Mouse (Mus musculus) testis, postnatal 10 days (tissue): Measurements from ENCODE around the gene Myo19.

ENCODE experiments used
- DNase-seq: peaks from one replicate; pipeline ENCODE4 v3.0.0; 2021; ENCODE audit warnings: low spot score

Gene Myo19

DNA sequence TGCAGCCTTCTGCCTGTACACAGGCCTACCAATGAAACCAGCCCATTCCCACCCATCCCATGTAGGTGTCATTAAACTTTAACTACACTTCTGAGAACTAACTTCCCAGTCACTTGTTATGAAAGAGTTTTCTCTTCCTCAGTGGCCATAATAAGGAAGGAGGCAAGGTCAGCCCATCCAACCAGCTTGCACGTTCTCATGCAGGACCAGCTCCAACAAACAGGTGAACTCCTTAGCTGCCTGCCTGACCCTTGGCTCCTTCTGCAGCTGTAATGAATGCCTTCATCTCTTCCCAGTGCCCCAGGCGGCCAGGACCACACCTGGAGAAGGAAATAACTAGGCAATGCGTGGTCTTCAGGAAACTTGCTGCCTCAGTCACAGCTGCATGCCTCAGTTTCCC is 65.9 kb downstream of the Myo19 start:
- no peak for DNase-seq

GRCm38 (mm10) chr11:84947206-84947605 is 67.3 kb downstream of the Myo19 start:
- DNase-seq, result no peak

DNA sequence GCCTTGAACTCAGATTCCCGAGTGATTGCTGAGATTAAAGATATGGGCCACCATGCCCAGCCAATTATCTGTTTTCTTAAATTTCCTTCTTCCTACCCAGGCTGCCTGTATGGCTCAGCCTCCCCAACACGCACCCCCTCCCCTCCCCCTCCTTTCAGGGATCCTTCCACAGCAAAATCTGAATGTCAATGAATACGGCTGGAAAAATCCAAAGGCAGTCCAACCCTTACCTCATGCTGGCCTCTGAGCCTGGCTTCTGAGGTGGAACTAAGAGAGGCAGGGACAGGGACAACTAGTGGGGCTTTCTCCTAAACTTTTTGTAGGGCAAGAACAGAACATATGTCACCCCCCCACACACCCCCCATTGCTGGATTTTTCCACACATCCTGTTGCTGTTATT is 68.2 kb downstream of the Myo19 start:
- DNase-seq, result no peak

DNA sequence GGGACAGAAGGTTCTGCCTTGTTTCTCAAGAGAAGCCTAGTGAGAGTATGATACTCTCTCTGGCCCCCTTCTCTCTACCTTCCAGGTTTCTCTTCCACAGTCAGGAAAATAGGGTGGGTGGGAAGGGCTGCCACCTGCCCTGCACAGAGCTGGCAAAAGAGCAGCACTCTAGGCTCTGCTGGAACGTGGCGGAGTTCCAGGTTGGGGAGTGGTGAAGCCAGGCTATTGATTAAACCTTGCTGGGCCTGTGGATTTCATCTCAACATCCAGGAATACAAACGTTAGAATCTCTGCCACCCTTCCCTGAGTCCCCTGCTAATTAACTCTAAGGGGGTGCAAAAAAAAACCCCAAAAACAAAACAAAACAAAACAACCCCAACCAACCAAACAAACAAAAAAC is 68.6 kb downstream of the Myo19 start:
- no peak for DNase-seq

- no peak for DNase-seq
These were observed 72.7 kb downstream of the Myo19 start for GRCm38 (mm10) chr11:84952611-84953010.

DNA sequence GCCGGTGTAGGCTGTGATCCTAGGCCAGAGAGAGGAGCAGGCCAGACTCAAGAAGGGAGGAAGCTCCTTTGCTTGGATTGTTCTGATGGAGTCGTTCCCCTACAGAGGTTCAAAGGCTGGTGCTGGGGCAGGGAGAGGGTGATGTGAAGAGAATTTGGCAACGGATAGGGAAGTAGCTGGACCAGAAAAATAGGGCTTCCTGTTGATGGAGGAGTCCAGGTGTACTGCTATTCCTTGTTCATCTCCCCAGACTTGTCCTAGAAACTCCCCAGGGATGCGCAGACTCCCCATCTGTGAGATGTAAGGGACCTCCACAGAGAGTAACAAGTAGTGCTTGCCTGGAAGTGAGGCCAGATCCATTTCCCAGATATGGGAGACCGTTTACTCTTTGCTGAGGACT is 76.5 kb downstream of the Myo19 start:
- no peak for DNase-seq

DNA sequence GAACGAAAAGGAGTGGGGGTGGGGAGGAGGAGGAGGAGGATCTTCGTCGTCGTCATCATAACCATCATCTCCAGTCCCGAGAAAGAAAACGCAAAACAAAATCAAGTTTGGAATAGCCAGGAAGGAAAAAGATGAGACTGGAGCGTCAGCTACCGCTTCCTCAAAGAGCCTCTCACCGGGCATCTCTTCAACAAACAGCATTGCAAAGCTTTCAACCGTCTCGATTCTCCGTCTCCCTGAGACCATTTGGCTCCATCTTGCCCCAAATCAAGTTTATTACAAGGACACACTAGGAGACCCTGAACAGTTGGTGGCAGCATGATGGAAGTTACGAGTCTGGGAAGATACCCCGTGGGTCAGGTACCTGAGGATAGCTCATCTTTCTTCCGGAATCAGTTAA is 77.2 kb downstream of the Myo19 start:
- no peak for DNase-seq

DNA sequence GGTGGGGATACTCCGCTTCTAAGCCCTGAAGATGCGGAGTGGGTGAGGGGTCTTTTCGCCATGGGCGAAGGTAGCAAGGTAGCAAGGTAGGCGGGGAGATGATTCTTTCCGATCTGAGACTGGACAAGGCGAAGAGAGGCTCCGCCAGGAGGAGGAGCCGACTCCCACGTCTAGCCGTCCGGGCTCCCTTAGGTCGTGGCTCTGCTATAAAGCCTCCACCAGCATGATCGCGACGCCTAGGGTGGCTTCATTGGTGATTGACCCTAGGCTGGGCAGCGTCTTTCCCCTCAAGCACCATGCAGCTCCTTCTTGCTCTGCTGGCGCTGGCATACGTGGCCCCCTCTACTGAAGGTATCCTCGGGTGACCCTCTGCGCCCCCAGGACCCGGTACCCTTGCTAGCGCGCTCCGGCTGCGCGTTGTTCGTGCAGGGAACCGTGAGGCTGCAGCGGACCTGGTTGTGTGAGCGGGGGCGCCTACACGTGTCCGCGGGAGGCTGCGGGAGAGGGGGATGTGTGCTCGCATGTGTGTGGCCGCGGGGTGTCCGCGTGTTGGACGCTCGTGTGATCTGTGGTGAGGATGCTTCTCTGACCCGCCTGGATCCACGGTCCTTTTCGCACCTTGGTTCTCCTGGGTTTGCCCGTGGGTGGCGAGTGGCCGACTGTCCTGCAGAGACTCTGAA is 77.8 kb downstream of the Myo19 start, which contains the start of gene Car4:
Car4 (plus strand) TSS at position 196 of the 680 bp plus-strand sequence.
- DNase-seq, result no peak

- DNase-seq, result no peak
These were observed 78.3 kb downstream of the Myo19 start for GRCm38 (mm10) chr11:84958271-84958630.

GRCm38 (mm10) chr11:84959181-84959580 is 79.2 kb downstream of the Myo19 start:
- DNase-seq, result no peak

- DNase-seq, result no peak
These were observed 79.8 kb downstream of the Myo19 start for GRCm38 (mm10) chr11:84959701-84960181.

DNA sequence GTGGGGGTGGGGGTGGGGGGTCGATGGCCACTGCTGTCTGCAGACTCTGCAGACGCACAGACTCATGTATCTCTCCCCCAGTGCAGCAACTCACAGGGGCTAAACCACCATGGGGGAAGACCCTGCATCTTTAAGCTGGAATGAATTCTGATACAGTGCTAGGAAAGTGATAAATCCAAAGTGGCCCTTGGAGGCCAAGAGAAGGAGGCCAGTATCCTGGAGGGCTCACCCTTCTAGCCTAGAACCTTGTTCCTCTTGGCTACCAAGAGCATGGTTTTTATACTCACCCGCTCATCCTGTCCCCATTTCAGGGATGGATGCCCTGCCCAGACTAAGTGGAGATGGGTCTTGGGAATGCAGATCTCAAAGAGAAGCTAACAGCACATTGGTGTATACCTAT is 80.3 kb downstream of the Myo19 start:
- no peak for DNase-seq

DNA sequence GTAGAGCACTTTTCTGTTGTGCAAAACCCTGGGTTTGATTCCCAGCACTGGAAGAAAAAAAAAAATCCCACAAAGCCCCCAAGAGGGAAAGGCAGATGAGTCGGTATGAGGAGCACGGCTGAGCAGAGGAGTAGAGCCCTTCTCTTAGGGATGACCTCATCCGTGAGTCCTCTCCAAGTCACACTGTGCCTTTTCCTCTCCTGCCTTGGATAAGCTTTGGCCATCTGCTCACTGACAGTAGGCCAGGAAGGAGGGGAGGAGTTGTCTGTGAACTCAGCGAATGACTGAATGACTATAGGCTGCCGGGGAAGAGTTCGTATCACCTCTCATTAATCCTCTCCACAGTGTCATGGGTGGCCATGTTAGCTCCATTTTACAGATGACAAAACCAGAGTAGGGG is 80.8 kb downstream of the Myo19 start:
- no peak for DNase-seq
